24 mouse cellular contexts compared by ENCODE assay signal in genomic region chr16:11442534-11442933, GRCm38 (mm10).
DNase-seq lines count a peak whose midpoint lies in the region; ATAC-seq lines count a peak whose summit lies in the region.
"Had no signal": no experiment of that assay in that cellular context is flagged by ENCODE, and none has a peak within 500 bp of the region (broad histone marks: within the 10 kb centered on the region; RNA-seq: fewer than 3 reads in every experiment).

No protein-coding gene starts in this region.

- no peaks in the 10 kb centered on the region for H3K9me3 ChIP-seq in hindbrain, embryonic 12.5 days (replicated peaks)
- no peaks in the 10 kb centered on the region for H3K9me3 ChIP-seq in hindbrain, embryonic 16.5 days (ENCODE audit: control insufficient read depth, low read length)
- H3K9me3 ChIP-seq: forebrain, embryonic 15.5 days; G1E; heart, embryonic 10.5 days; hindbrain, embryonic 10.5 days; midbrain, embryonic 13.5 days had no signal

- no peak for ATAC-seq in hindbrain, embryonic 12.5 days (ENCODE audit: low FRiP score)
- no peak for ATAC-seq in hindbrain, embryonic 16.5 days
- ATAC-seq in granulocyte monocyte progenitor cell, adult 5-6 weeks (replicated peaks; ENCODE audit: poor library complexity, severe bottlenecking): peak; percentile 86
- ATAC-seq in neutrophil, adult 5-6 weeks (ENCODE audit: extremely low read depth, insufficient number of reproducible peaks, low FRiP score, poor library complexity, severe bottlenecking): peak; percentile 10; the same call in 1 of the 2 replicates
- ATAC-seq: forebrain, embryonic 15.5 days; inflammation-experienced regulatory T-cells, adult 6 months; midbrain, embryonic 13.5 days had no signal

- H3K4me3 ChIP-seq in hindbrain, embryonic 12.5 days: no peak overlapping the region
- H3K4me3 ChIP-seq in hindbrain, embryonic 16.5 days (ENCODE audit: low read length): no peak overlapping the region
- H3K4me3 ChIP-seq: forebrain, embryonic 15.5 days; heart, embryonic 10.5 days; hindbrain, embryonic 10.5 days; midbrain, embryonic 13.5 days had no signal

- no peak overlapping the region for H3K4me2 ChIP-seq in hindbrain, embryonic 12.5 days (replicated peaks)
- no peak overlapping the region for H3K4me2 ChIP-seq in hindbrain, embryonic 16.5 days (ENCODE audit: low read length)
- H3K4me2 ChIP-seq: forebrain, embryonic 15.5 days; midbrain, embryonic 13.5 days had no signal

- intact Hi-C loops in heart, postnatal 10 days (cut with DNase I): no loop called here

- DNase-seq in 416B (ENCODE audit: low read depth): peak; percentile 78
- no peak for DNase-seq in urinary bladder, adult 18-20 months (ENCODE audit: low spot score in 2 of 2)
- DNase-seq in heart, postnatal 10 days: no peak
- DNase-seq: adrenal gland, adult 2 months; cerebellum, adult 11-12 months; cerebellum, postnatal 14 days; kidney, adult 18-20 months; layer of hippocampus, postnatal 36 days; lung, postnatal 10 days; right cerebral cortex, postnatal 25 days; spleen, adult 18-20 months; thymus, postnatal 14 days had no signal

- H3K27ac ChIP-seq in hindbrain, embryonic 12.5 days: no peak overlapping the region
- no peak overlapping the region for H3K27ac ChIP-seq in hindbrain, embryonic 16.5 days (ENCODE audit: low read depth, low read length)
- H3K27ac ChIP-seq: forebrain, embryonic 15.5 days; heart, embryonic 10.5 days; hindbrain, embryonic 10.5 days; kidney, postnatal 0 days; midbrain, embryonic 13.5 days had no signal

- peak overlapping the region; percentile 18; the same call in 1 of the 2 replicates for H3K9ac ChIP-seq in hindbrain, embryonic 12.5 days
- H3K9ac ChIP-seq in hindbrain, embryonic 16.5 days (ENCODE audit: low read depth, low read length): no peak overlapping the region
- H3K9ac ChIP-seq: forebrain, embryonic 15.5 days; midbrain, embryonic 13.5 days had no signal

- H3K36me3 ChIP-seq in hindbrain, embryonic 12.5 days: peaks cover 9% of the 10 kb centered on the region
- peaks cover 4% of the 10 kb centered on the region; the same call in 1 of the 2 replicates for H3K36me3 ChIP-seq in hindbrain, embryonic 16.5 days (ENCODE audit: control insufficient read depth, insufficient read depth, low read length)
- H3K36me3 ChIP-seq: forebrain, embryonic 15.5 days; heart, embryonic 10.5 days had no signal

- no peaks in the 10 kb centered on the region for H3K4me1 ChIP-seq in hindbrain, embryonic 12.5 days
- H3K4me1 ChIP-seq in hindbrain, embryonic 16.5 days (ENCODE audit: control insufficient read depth, insufficient read depth, low read depth, low read length): no peaks in the 10 kb centered on the region
- H3K4me1 ChIP-seq: forebrain, embryonic 15.5 days; heart, embryonic 10.5 days; hindbrain, embryonic 10.5 days; midbrain, embryonic 13.5 days had no signal

- H3K27me3 ChIP-seq in hindbrain, embryonic 12.5 days: no peaks in the 10 kb centered on the region
- H3K27me3 ChIP-seq in hindbrain, embryonic 16.5 days (replicated peaks; ENCODE audit: control insufficient read depth, insufficient read depth, low read length): no peaks in the 10 kb centered on the region
- H3K27me3 ChIP-seq: CH12.LX; forebrain, embryonic 15.5 days; midbrain, embryonic 13.5 days had no signal

Comparison
In these comparisons a context has a peak if more than half of its experiments do, and no peak if none do; other contexts are left out.
1. ATAC-seq: peak in granulocyte monocyte progenitor cell, adult 5-6 weeks (single experiment) and neutrophil, adult 5-6 weeks (single experiment); none in hindbrain, embryonic 12.5 days (single experiment) and hindbrain, embryonic 16.5 days (single experiment).